Mouse (Mus musculus) embryonic facial prominence, embryonic 13.5 days (tissue): ENCODE data around the gene March10. TPM values are rescaled to one million over a fixed set of nuclear protein-coding genes. Genes with fewer than 3 reads are reported as not detected.

ENCODE experiments used
- ATAC-seq: fragments of 200-750 bp; cut with Nextera tagmentation; 2 replicates; pipeline ENCODE4 v1.8.0; 2017; ENCODE audit warnings: low read depth; ENCODE audit not compliant: insufficient number of reproducible peaks, insufficient read depth, low FRiP score, low TSS enrichment
- H3K27ac ChIP-seq: fragments of 300-500 bp; sonication (generic); 2 replicates; pipeline ENCODE4 v1.5.1; 2015; ENCODE audit warnings: moderate library complexity, mild to moderate bottlenecking, inconsistent platforms
- H3K27me3 ChIP-seq: fragments of 300-500 bp; sonication (generic); 2 replicates; pipeline ENCODE4 v1.6.1; 2015; ENCODE audit warnings: mild to moderate bottlenecking, inconsistent platforms
- H3K36me3 ChIP-seq: fragments of 300-500 bp; sonication (generic); 2 replicates; pipeline ENCODE4 v1.6.1; 2015; ENCODE audit warnings: mild to moderate bottlenecking, inconsistent platforms
- H3K4me1 ChIP-seq: fragments of 300-500 bp; sonication (generic); 2 replicates; pipeline ENCODE4 v1.6.1; 2015; ENCODE audit warnings: inconsistent platforms
- H3K4me2 ChIP-seq: fragments of 300-500 bp; sonication (generic); 2 replicates; pipeline ENCODE4 v1.6.1; 2015; ENCODE audit warnings: moderate library complexity, mild to moderate bottlenecking, inconsistent platforms
- H3K4me3 ChIP-seq: fragments of 300-500 bp; sonication (generic); 2 replicates; pipeline ENCODE4 v1.5.1; 2015; ENCODE audit warnings: mild to moderate bottlenecking, inconsistent platforms
- H3K9ac ChIP-seq: fragments of 300-500 bp; sonication (generic); 2 replicates; pipeline ENCODE4 v1.6.1; 2015; ENCODE audit warnings: mild to moderate bottlenecking, inconsistent platforms
- H3K9me3 ChIP-seq: fragments of 300-500 bp; sonication (generic); 2 replicates; pipeline ENCODE4 v1.6.1; 2016; ENCODE audit warnings: inconsistent platforms
- WGBS: fragments of 180-500 bp; shearing (Covaris S2); methylation state at CpG from one replicate; pipeline ENCODE4 v1.1.7; 2015; ENCODE audit warnings: mixed read lengths; 5-methylcytosine and 5-hydroxymethylcytosine counted together
- polyA plus RNA-seq: library from polyadenylated mRNA; unstranded; fragments of >200 nt; fragmentation: Nextera tagmentation; extraction: Ambion mirVana; gene quantifications from 2 replicates; pipeline ENCODE4 v1.2.1, GENCODE M21; 2015

Gene March10
- polyA plus RNA-seq, 1 experiment from 2014 or later = not detected

GRCm38 (mm10) chr11:105348495-105348982 is 108.0 kb downstream of the March10 start:
- no peak overlapping the region for H3K27ac ChIP-seq
- peaks cover 7% of the 10 kb centered on the region for H3K4me1 ChIP-seq
- H3K4me3 ChIP-seq = no peak overlapping the region
- H3K36me3 ChIP-seq = peaks cover 71% of the 10 kb centered on the region
- H3K9ac ChIP-seq = no peak overlapping the region
- H3K27me3 ChIP-seq = no peaks in the 10 kb centered on the region
- ATAC-seq = no peak
- H3K9me3 ChIP-seq = no peaks in the 10 kb centered on the region
- WGBS = 85% methylated on average over 9 of the region's 9 CpGs
- no peak overlapping the region for H3K4me2 ChIP-seq

DNA sequence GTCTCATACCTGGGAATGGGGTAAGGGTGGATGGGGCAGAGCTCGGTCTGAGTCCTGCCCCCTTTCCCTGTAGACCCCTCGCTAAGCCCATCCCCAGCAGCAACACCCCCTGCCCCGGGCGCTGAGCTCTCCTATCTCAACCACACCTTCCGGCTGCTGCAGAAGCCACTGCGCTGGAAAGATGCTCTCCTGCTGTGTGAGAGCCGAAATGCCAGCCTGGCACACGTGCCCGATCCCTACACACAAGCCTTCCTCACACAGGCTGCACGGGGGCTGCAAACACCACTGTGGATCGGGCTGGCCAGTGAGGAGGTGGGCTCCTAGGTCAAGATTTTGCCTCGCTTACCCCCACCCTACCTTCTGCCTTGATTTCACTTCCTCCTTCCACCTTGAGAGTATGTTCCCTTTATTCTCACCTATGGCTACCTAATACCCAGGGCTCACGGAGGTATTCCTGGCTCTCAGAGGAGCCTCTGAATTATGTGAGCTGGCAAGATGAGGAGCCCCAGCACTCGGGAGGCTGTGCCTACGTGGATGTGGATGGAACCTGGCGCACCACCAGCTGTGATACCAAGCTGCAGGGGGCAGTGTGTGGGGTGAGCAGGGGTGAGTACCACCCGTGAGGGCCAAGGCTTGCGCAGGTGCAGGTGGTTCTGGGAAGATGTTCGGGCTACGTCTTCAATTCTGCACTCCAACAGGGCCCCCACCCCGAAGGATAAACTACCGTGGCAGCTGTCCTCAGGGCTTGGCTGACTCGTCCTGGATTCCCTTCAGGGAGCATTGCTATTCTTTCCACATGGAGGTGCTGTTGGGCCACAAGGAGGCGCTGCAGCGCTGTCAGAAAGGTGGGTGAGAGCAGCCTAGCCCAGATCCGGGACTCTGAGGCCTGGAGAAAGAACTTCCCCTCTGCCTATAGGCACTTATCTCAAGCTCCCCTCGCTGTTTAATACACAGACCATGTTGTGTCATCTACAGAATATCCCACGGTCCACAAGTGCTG is 109.1 kb downstream of the March10 start:
- Histone ChIP-seq H3K27me3 (no peaks in the 10 kb centered on the region), H3K9me3 (no peaks in the 10 kb centered on the region), H3K4me2 (no peak overlapping the region), H3K36me3 (peaks cover 82% of the 10 kb centered on the region), H3K4me3 (no peak overlapping the region), H3K27ac (no peak overlapping the region), H3K4me1 (no peaks in the 10 kb centered on the region), H3K9ac (no peak overlapping the region)
- no peak for ATAC-seq
- WGBS = 68% methylated on average over 28 of the region's 28 CpGs

DNA sequence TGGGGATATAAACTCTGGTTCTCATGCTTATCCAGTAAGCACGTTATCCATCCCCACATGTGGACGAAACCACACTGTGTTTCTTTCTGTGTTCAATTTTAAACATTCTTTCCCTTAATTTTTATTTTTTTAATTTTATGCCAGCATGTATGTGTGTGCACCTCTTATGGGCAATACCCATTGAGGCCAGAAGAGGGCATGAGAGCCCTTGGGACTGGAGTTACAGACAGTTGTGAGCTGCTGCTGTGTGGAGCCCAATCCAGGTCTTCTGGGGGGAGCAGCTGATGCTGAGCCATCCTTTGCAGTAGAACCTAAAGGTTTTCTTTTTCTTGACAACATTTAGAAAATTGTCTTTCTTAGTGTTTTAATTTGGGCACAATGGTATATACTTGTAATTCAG is 111.3 kb downstream of the March10 start:
- 82% methylated on average over 2 of the region's 2 CpGs for WGBS

DNA sequence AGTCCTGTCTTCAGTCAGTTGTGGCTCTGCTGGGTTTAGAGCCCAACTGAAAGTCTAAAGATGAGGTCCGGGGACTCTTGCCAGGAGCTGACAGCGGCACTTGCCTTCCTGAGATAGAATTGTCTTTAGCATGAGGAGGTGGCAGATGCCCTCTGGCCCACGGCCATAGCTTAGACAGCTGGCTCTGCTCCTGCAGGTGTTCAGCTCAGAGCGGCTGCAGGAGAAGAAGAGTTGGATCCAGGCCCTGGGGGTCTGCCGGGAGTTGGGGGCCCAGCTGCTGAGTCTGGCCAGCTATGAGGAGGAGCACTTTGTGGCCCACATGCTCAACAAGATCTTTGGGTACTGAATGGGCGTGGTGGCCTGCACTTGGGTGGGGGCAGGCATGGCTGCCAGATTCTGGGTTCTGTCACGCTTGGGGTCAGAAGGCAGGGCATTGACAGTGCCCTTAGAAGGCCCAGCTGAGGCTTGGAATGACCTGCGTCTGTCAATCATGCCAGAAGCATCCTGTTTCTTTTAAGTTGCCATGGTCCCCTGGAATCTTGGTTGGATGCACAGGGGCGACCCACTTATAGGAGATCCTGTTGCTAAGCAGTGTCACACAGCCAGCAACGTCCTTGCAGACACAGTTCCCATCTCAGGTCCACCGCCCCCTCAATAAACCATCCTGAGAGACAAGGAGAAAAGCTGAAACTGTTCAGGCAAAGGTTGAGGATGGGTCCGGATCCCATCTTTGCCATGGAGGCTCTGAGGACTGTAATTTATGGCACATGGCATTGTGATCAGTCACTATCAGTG is 117.7 kb downstream of the March10 start:
- Histone ChIP-seq H3K4me2 (no peak overlapping the region), H3K4me3 (no peak overlapping the region), H3K9me3 (no peaks in the 10 kb centered on the region), H3K27me3 (no peaks in the 10 kb centered on the region), H3K36me3 (peaks cover 91% of the 10 kb centered on the region), H3K9ac (no peak overlapping the region), H3K27ac (no peak overlapping the region), H3K4me1 (no peaks in the 10 kb centered on the region; the same call in 1 of the 2 replicates)
- ATAC-seq = no peak
- 77% methylated on average over 12 of the region's 12 CpGs for WGBS

More for the DNA sequence above, 111.3 kb downstream of the March10 start:
- Histone ChIP-seq H3K4me1 (no peaks in the 10 kb centered on the region), H3K36me3 (peaks cover 94% of the 10 kb centered on the region), H3K4me2 (no peak overlapping the region), H3K9me3 (no peaks in the 10 kb centered on the region), H3K4me3 (no peak overlapping the region), H3K9ac (no peak overlapping the region), H3K27ac (no peak overlapping the region), H3K27me3 (no peaks in the 10 kb centered on the region)
- no peak for ATAC-seq

- Histone ChIP-seq H3K4me2 (no peak overlapping the region), H3K9me3 (no peaks in the 10 kb centered on the region), H3K9ac (no peak overlapping the region), H3K36me3 (peaks cover 70% of the 10 kb centered on the region), H3K27ac (no peak overlapping the region), H3K27me3 (no peaks in the 10 kb centered on the region), H3K4me3 (no peak overlapping the region), H3K4me1 (peaks cover 20% of the 10 kb centered on the region)
- WGBS = 69% methylated on average over 8 of the region's 8 CpGs
- ATAC-seq = no peak
Measured at GRCm38 (mm10) chr11:105333867-105334670, 122.5 kb downstream of the March10 start.

DNA sequence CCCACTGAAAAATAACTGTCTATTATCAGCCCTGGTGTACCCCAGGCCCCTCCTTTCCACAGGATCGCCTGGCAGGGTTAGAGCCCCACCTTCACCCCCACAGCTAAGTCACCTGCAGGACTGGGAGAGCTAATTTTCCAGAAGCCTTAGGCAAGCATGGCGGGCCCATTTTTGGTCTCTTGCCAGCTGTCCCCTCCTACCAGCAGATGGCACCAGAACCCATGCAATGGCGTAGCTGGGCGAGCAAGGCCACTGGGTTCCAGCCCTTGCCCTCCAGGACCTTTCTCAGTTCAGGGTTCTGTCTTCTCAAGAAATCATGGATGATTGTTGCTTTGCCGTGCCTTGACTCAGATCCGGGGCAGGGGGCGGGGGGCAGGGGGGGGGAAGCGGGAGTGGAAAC is 124.1 kb downstream of the March10 start:
- Histone ChIP-seq H3K9me3 (no peaks in the 10 kb centered on the region), H3K27ac (no peak overlapping the region), H3K4me2 (no peak overlapping the region), H3K4me1 (peaks cover 20% of the 10 kb centered on the region), H3K9ac (no peak overlapping the region), H3K27me3 (no peaks in the 10 kb centered on the region), H3K36me3 (peaks cover 70% of the 10 kb centered on the region), H3K4me3 (no peak overlapping the region)
- 64% methylated on average over 8 of the region's 8 CpGs for WGBS
- ATAC-seq = no peak

- 30% methylated on average over 10 of the region's 10 CpGs for WGBS
- no peaks in the 10 kb centered on the region for H3K27me3 ChIP-seq
- no peak overlapping the region for H3K9ac ChIP-seq
- H3K36me3 ChIP-seq = peaks cover 69% of the 10 kb centered on the region
- ATAC-seq = no peak
- H3K4me1 ChIP-seq = peaks cover 20% of the 10 kb centered on the region
- no peak overlapping the region for H3K27ac ChIP-seq
- H3K4me3 ChIP-seq = no peak overlapping the region
- H3K4me2 ChIP-seq = no peak overlapping the region
- H3K9me3 ChIP-seq = no peaks in the 10 kb centered on the region
Measured at GRCm38 (mm10) chr11:105331732-105332131, 124.8 kb downstream of the March10 start.

DNA sequence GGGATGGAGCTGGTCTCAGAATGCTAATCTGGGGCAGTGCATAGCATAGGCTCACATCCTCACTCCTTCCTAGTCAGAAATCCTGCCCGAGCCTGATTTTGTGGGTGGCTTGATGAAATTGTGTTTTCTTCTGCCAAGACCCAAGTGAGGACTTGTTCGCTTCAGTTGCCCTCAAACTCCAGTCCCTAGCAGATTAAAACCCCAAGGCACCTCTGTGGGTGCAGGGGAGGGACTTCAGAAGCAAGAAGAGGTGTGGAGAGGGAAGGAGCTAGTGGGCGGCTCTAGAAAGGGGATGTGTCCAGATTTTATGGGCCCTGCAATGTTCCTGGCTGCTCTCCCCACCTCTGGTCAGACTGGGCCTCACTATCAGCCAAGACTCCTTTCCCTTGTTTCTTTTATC is 125.4 kb downstream of the March10 start:
- H3K27me3 ChIP-seq = no peaks in the 10 kb centered on the region
- no peak overlapping the region for H3K4me3 ChIP-seq
- peaks cover 67% of the 10 kb centered on the region for H3K36me3 ChIP-seq
- 0 out of 2 replicates have a peak overlapping the region, but pooled peaks have one; percentile 21 for H3K9ac ChIP-seq
- H3K9me3 ChIP-seq = no peaks in the 10 kb centered on the region
- peak overlapping the region; percentile 48 for H3K27ac ChIP-seq
- H3K4me1 ChIP-seq = peaks cover 20% of the 10 kb centered on the region
- ATAC-seq = no peak
- H3K4me2 ChIP-seq = no peak overlapping the region
- 69% methylated on average over 3 of the region's 3 CpGs for WGBS

- ATAC-seq = peak; percentile 63; the same call in 1 of the 2 replicates
- H3K27ac ChIP-seq = no peak overlapping the region; the same call in 1 of the 2 replicates
Measured at GRCm38 (mm10) chr11:105329962-105330361, 126.6 kb downstream of the March10 start.

DNA sequence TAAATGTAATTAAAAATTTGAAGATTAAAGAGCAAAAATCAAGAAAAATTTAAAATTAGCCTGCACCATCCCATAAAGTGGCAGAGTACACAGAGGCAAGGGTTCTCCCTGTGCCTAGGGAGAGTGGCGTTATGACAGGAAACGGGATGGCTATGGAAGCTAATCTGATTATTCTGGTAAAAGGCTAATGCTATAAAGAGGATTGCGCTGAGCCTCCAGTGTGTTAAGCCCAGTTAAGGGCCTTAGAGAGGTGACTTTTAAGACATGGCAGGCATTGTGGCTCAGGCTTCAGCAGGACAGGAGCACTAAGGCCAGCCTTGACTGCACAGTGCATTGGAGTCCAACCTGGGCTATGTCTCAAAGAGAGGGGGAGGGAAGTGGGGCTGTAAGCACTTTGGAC is 129.4 kb downstream of the March10 start:
- H3K9me3 ChIP-seq = no peaks in the 10 kb centered on the region
- H3K4me1 ChIP-seq = peaks cover 25% of the 10 kb centered on the region
- no peak overlapping the region for H3K27ac ChIP-seq
- no peaks in the 10 kb centered on the region for H3K27me3 ChIP-seq
- H3K9ac ChIP-seq = no peak overlapping the region
- no peak overlapping the region for H3K4me3 ChIP-seq
- WGBS = 72% methylated on average over 3 of the region's 3 CpGs
- H3K4me2 ChIP-seq = no peak overlapping the region
- no peak for ATAC-seq
- peaks cover 51% of the 10 kb centered on the region for H3K36me3 ChIP-seq

More at GRCm38 (mm10) chr11:105329962-105330361, 126.6 kb downstream of the March10 start:
- Histone ChIP-seq H3K4me3 (no peak overlapping the region), H3K4me2 (no peak overlapping the region), H3K9me3 (no peaks in the 10 kb centered on the region), H3K4me1 (peaks cover 20% of the 10 kb centered on the region), H3K27me3 (no peaks in the 10 kb centered on the region), H3K9ac (no peak overlapping the region), H3K36me3 (peaks cover 70% of the 10 kb centered on the region)
- whole genome bisulfite sequencing = 54% methylated on average over 9 of the region's 9 CpGs

- no peak overlapping the region for H3K9ac ChIP-seq
- no peaks in the 10 kb centered on the region for H3K27me3 ChIP-seq
- no peak overlapping the region for H3K4me2 ChIP-seq
- no peaks in the 10 kb centered on the region for H3K9me3 ChIP-seq
- ATAC-seq = no peak
- H3K36me3 ChIP-seq = peaks cover 40% of the 10 kb centered on the region
- WGBS = 80% methylated on average over 5 of the region's 5 CpGs
- 0 out of 2 replicates have a peak overlapping the region, but pooled peaks have one; percentile 11 for H3K27ac ChIP-seq
- H3K4me3 ChIP-seq = no peak overlapping the region
- peaks cover 6% of the 10 kb centered on the region for H3K4me1 ChIP-seq
Measured at GRCm38 (mm10) chr11:105323530-105323929, 133.0 kb downstream of the March10 start.
